Mouse (Mus musculus) liver, adult 2 months (tissue): ENCODE data around the gene Itgb3. TPM values are rescaled to one million over a fixed set of nuclear protein-coding genes. Genes with fewer than 3 reads are reported as not detected.

Source experiments
- DNase-seq: peaks from one replicate; pipeline ENCODE4 v3.0.0-alpha.2; 2011; ENCODE audit warnings: low read depth, low spot score; ENCODE audit errors: extremely low read depth
- H3K27ac ChIP-seq: fragments of 200-500 bp; replicated peaks from 2 replicates; pipeline ENCODE4 v1.5.1; 2012; ENCODE audit warnings: low read depth, mild to moderate bottlenecking, control low read depth, inconsistent platforms, low read length; ENCODE audit not compliant: insufficient read depth
- H3K27me3 ChIP-seq: fragments of 200-500 bp; 2 replicates; pipeline ENCODE4 v1.6.1; 2012; ENCODE audit warnings: mild to moderate bottlenecking, moderate library complexity, low read length, inconsistent platforms; ENCODE audit not compliant: control insufficient read depth, insufficient read depth
- H3K36me3 ChIP-seq: fragments of 200-500 bp; 2 replicates; pipeline ENCODE4 v1.6.1; 2012; ENCODE audit warnings: low read length, inconsistent platforms; ENCODE audit not compliant: control insufficient read depth, insufficient read depth
- H3K4me1 ChIP-seq: fragments of 200-500 bp; 2 replicates; pipeline ENCODE4 v1.6.1; 2011; ENCODE audit warnings: low read length; ENCODE audit not compliant: control insufficient read depth, insufficient read depth
- H3K4me3 ChIP-seq: fragments of 200-500 bp; 2 replicates; pipeline ENCODE4 v1.5.1; 2011; ENCODE audit warnings: low read depth, mild to moderate bottlenecking, control low read depth, low read length, moderate library complexity; ENCODE audit not compliant: insufficient read depth
- H3K79me2 ChIP-seq: fragments of 200-500 bp; 2 replicates; pipeline ENCODE4 v1.6.1; 2012; ENCODE audit warnings: inconsistent platforms, mild to moderate bottlenecking, low read length, moderate library complexity; ENCODE audit not compliant: control insufficient read depth, insufficient read depth
- H3K9ac ChIP-seq: fragments of 200-500 bp; 2 replicates; pipeline ENCODE4 v1.6.1; 2012; ENCODE audit warnings: low read depth, mild to moderate bottlenecking, control low read depth, inconsistent platforms, low read length
- CTCF ChIP-seq: fragments of 200-500 bp; IDR thresholded peaks from 2 replicates; pipeline ENCODE4 v1.5.1; 2011; ENCODE audit warnings: low read depth, low read length, control low read depth
- POLR2A ChIP-seq: fragments of 200-500 bp; IDR thresholded peaks from 2 replicates; pipeline ENCODE4 v1.6.1; 2011; ENCODE audit warnings: low read length, control low read depth; ENCODE audit not compliant: insufficient read depth; ENCODE audit errors: extremely low read depth
- WGBS: fragments of 180-500 bp; shearing (Covaris S2); methylation state at CpG from one replicate; pipeline ENCODE4 v1.1.7; 2018; 5-methylcytosine and 5-hydroxymethylcytosine counted together
- polyA plus RNA-seq: library from polyadenylated mRNA; depleted of rRNA; stranded (reverse); fragments of >200 nt; gene quantifications from 2 replicates; pipeline ENCODE4 v1.2.3, GENCODE M21; 2012
- total RNA-seq: library from RNA; depleted of rRNA; stranded (reverse); fragments of >200 nt; gene quantifications from 2 replicates; pipeline ENCODE4 v1.2.3, GENCODE M21; 2014

The Itgb3 gene
- total and polyA plus RNA-seq, 2 experiments, result 1.5 to 2.1 TPM

DNA sequence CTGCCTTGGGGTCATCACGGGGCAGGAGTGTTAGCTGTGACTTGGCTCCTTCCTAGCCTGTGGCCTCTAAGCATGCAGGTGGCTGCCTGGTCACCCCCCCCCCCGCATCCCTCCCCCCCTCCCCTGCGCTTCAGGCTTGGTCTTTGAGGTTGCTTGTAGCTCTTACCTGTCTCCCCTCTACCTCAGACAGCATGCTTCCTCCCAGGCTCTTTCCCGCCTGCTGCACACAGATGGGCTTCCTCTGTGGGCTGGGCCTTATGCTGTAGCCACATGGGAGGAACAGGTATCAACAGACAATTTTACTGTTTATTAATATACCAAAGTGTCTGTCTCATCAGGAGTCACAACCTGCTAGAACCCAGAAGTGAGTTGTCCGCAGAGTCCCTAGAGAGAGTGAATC, 38.8 kb downstream of the Itgb3 start:
- no peak overlapping the region for H3K9ac ChIP-seq
- no peak overlapping the region for H3K4me3 ChIP-seq
- no peak for DNase-seq
- H3K4me1 ChIP-seq, result no peaks in the 10 kb centered on the region
- no peaks in the 10 kb centered on the region for H3K79me2 ChIP-seq
- TF ChIP-seq CTCF, result no peak
- no peak for TF ChIP-seq POLR2A
- H3K27me3 ChIP-seq, result no peaks in the 10 kb centered on the region
- no peaks in the 10 kb centered on the region for H3K36me3 ChIP-seq
- WGBS, result 84% methylated on average over 5 of the region's 5 CpGs
- H3K27ac ChIP-seq, result no peak overlapping the region

DNA sequence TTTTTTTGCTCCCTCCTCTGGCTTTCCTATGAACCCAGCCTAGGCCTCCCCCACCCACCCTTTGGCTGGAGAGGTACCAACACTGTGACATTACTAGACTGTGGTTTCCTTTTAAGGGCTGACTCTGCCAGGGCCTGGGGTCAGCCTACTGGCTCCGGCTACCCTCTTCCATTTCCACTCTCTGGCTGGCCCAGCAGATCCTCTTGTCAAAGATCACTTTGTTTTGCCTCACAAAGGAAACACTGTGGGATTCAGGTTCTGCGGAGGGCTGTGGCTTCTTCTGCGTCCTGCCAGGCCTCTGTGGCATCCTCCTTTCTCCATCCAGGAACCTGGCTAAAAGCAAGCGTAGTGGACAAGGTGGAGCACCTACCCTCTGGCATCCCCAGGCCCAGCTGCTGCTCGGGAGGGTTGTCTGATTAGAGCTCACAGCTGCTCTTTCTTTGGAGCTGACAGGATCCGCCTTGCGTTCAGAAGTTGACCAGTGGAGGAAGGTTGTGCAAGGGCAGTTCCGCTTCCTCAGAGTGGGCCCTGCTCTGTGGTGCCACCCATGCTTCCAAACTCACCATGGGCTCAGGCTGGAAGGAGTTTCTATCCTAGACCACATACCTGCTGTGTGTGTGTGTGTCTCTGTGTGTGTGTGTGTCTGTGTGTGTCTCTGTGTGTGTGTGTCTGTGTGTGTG, 39.5 kb downstream of the Itgb3 start:
- WGBS, result 73% methylated on average over 8 of the region's 8 CpGs
- Histone ChIP-seq H3K79me2 (no peaks in the 10 kb centered on the region), H3K4me3 (no peak overlapping the region), H3K4me1 (no peaks in the 10 kb centered on the region), H3K9ac (no peak overlapping the region), H3K36me3 (no peaks in the 10 kb centered on the region), H3K27ac (no peak overlapping the region), H3K27me3 (no peaks in the 10 kb centered on the region)
- TF ChIP-seq CTCF, result no peak
- no peak for TF ChIP-seq POLR2A
- DNase-seq, result no peak

DNA sequence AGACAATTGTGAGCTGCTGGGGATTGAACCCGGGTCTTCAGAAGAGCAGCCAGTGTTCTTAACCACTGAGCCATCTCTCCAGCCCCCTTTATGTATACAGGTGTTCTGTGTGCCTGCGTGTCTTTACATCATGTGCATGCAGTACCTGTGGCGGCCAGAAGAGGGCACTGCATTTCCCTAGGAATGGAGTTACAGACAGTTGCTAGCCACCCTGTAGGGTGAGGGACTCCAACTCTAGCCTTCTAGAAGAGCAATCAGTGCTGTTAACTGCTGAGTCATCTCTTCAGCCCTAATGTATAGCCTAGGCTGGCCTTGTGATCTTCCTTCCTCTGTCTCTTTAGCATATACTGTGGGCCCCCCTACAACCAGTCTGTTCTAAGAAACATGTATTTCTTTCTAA, 40.8 kb downstream of the Itgb3 start:
- WGBS, result 69% methylated on average over 3 of the region's 3 CpGs
- Histone ChIP-seq H3K36me3 (no peaks in the 10 kb centered on the region), H3K4me3 (no peak overlapping the region), H3K27me3 (no peaks in the 10 kb centered on the region), H3K4me1 (no peaks in the 10 kb centered on the region), H3K9ac (no peak overlapping the region), H3K27ac (no peak overlapping the region), H3K79me2 (no peaks in the 10 kb centered on the region)
- no peak for DNase-seq
- TF ChIP-seq POLR2A (no peak), CTCF (peak; percentile 67; the same call in 1 of the 2 replicates)

DNA sequence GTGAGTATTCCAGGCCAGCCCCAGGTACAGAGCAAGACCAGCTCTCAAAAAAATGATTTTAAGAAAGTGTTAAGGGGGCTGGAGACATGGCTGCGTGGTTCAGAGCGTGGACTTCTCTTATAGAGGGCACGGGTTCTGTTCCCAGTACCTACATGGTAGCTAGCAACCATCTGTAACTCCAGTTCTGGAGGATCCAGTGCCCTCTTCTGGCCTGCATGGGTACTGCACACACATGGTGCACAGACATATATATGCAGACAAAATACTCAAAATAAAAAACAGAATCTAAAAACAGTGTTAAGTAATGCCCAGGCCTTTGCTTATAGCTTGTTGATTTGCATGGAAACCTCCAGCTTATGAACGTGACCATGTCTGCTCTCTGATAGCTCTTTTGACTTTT, 52.8 kb downstream of the Itgb3 start:
- Histone ChIP-seq H3K4me3 (no peak overlapping the region), H3K79me2 (no peaks in the 10 kb centered on the region), H3K36me3 (no peaks in the 10 kb centered on the region), H3K27ac (no peak overlapping the region), H3K9ac (no peak overlapping the region), H3K27me3 (no peaks in the 10 kb centered on the region), H3K4me1 (no peaks in the 10 kb centered on the region)
- no peak; the same call in 1 of the 2 replicates for TF ChIP-seq CTCF
- TF ChIP-seq POLR2A, result no peak
- WGBS, result 96% methylated on average over 4 of the region's 4 CpGs
- DNase-seq, result no peak

DNA sequence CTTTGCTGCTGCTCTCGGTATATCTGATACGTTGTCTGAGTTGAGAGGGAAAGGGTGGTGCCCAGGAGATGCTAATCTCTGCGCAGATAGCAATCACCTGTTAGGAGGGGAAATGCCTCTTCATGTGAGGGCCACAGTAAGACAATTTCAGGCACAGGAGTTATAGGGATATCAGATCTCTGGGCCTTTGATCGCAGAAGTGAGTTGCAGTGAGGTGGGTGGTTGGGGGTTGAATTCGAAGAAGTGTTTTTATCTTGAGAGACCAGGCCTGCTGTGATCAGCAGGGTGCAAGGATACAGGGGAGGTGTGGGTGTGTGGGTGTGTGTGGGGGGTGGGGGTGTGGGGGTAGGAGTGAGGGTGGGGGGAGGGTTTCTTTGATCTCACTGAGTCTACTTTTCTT, 53.3 kb downstream of the Itgb3 start:
- Histone ChIP-seq H3K27ac (no peak overlapping the region), H3K4me3 (no peak overlapping the region), H3K79me2 (no peaks in the 10 kb centered on the region), H3K36me3 (no peaks in the 10 kb centered on the region), H3K4me1 (no peaks in the 10 kb centered on the region), H3K9ac (no peak overlapping the region), H3K27me3 (no peaks in the 10 kb centered on the region)
- no peak for TF ChIP-seq CTCF
- no peak for TF ChIP-seq POLR2A
- 88% methylated on average over 5 of the region's 5 CpGs for WGBS
- no peak for DNase-seq

DNA sequence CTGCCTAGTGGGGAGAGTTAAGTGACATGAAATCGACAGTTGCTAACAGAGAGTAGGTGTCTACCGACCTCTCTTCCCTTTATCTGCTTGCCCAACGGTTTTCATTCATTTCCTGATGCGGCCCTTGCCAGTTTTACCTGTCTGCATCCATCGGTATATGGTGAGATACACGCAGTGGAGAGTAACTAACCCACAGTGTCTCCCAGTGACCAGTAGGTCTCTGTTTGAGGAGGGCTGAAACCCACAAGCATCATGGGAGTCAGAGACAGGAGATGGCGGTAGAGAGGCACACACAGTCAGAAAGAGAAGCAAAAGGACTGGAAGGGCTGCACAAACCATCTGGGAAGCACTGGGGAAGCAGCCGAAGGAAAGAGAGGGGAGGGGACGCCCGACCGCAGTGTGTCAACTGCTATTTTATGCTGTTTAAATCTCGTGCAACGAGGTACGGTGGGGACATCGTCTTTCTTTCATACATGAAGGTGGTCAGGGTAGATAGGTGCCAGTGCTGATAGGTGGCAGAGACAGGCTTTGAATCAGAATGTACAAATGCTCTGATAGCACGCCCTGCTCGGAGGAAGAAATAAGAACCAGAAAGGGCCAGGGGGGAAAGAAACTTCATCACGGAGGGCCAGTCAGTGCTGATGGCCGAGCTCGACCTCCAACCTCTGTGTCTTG, 53.9 kb downstream of the Itgb3 start:
- no peaks in the 10 kb centered on the region for H3K4me1 ChIP-seq
- no peak for DNase-seq
- 74% methylated on average over 20 of the region's 20 CpGs for WGBS
- no peak overlapping the region for H3K9ac ChIP-seq
- H3K27ac ChIP-seq, result no peak overlapping the region
- no peak overlapping the region for H3K4me3 ChIP-seq
- no peaks in the 10 kb centered on the region for H3K36me3 ChIP-seq
- no peaks in the 10 kb centered on the region for H3K27me3 ChIP-seq
- no peaks in the 10 kb centered on the region for H3K79me2 ChIP-seq
- TF ChIP-seq POLR2A (no peak), CTCF (no peak)
